ENCODE assay signal across 12 mouse cellular contexts in the genomic region with DNA sequence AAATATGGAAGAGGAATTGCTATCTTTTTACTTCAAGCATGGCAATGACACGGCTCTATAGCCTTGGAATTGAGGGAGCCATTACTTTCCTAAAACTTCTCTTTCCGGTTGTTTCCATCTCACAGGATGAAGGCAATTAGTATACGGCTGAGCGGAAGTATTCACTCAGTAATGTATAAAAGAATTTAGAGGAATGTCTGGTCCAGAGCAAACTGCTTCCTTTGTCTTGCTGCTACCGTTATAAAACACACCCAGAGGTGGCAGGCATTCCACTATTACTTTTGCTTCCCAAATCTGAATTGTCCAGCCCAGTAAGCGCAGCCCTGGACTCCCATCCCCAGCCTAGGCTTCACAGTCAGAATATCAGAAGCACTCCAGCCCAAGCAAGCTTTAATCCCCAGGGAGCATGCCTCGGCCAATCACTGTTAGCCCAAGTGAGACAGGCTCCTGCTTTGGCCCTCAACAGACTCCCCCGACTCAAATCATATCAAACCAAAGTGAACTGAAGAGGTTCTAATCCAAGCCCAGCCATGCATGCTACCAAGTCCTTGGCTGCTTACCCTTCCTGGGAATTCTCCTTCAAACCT. TPM values are rescaled to one million over a fixed set of nuclear protein-coding genes. Genes with fewer than 3 reads are reported as not detected.
A peak's percentile ranks its signal among the peaks of the same experiment; 100 is the strongest.
DNase-seq lines count a peak whose midpoint lies in the region; ATAC-seq lines count a peak whose summit lies in the region.
"Had no signal": no experiment of that assay in that cellular context is flagged by ENCODE, and none has a peak within 500 bp of the region (broad histone marks: within the 10 kb centered on the region; RNA-seq: fewer than 3 reads in every experiment).

No protein-coding gene starts in this region.

- no peak overlapping the region for H3K4me3 ChIP-seq in hindbrain, embryonic 10.5 days
- no peak overlapping the region for H3K4me3 ChIP-seq in hindbrain, embryonic 11.5 days (ENCODE audit: low read depth, low read length)
- H3K4me3 ChIP-seq in midbrain, embryonic 10.5 days, result no peak overlapping the region
- H3K4me3 ChIP-seq in midbrain, embryonic 14.5 days (replicated peaks; ENCODE audit: low read depth, low read length), result no peak overlapping the region
- no peak overlapping the region for H3K4me3 ChIP-seq in embryonic facial prominence, embryonic 10.5 days
- H3K4me3 ChIP-seq in liver, embryonic 16.5 days (ENCODE audit: low read depth, low read length), result no peak overlapping the region

- ATAC-seq in hindbrain, embryonic 11.5 days (ENCODE audit: low FRiP score), result no peak
- no peak for ATAC-seq in midbrain, embryonic 14.5 days (ENCODE audit: low FRiP score, low TSS enrichment)
- no peak for ATAC-seq in liver, embryonic 16.5 days (ENCODE audit: low read depth)
- ATAC-seq in activated CD4-positive, CD25-positive, alpha-beta regulatory T cell, adult 4 months, result no peak

- peak overlapping the region; percentile 53 for H3K27ac ChIP-seq in hindbrain, embryonic 10.5 days
- no peak overlapping the region for H3K27ac ChIP-seq in hindbrain, embryonic 11.5 days (ENCODE audit: low read depth, low read length)
- H3K27ac ChIP-seq in midbrain, embryonic 10.5 days (replicated peaks), result 0 out of 2 replicates have a peak overlapping the region, but pooled peaks have one; percentile 2
- no peak overlapping the region for H3K27ac ChIP-seq in midbrain, embryonic 14.5 days (replicated peaks; ENCODE audit: low read depth, low read length)
- peak overlapping the region; percentile 45; the same call in 1 of the 2 replicates for H3K27ac ChIP-seq in embryonic facial prominence, embryonic 10.5 days (replicated peaks)
- 0 out of 2 replicates have a peak overlapping the region, but pooled peaks have one; percentile 0 for H3K27ac ChIP-seq in liver, embryonic 16.5 days (ENCODE audit: low read length)

- no peaks in the 10 kb centered on the region for H3K27me3 ChIP-seq in hindbrain, embryonic 10.5 days (ENCODE audit: insufficient read depth, poor library complexity, severe bottlenecking)
- H3K27me3 ChIP-seq in hindbrain, embryonic 11.5 days (ENCODE audit: control insufficient read depth, insufficient read depth, low read length), result no peaks in the 10 kb centered on the region
- H3K27me3 ChIP-seq in midbrain, embryonic 10.5 days (ENCODE audit: low read depth, poor library complexity, severe bottlenecking), result no peaks in the 10 kb centered on the region
- H3K27me3 ChIP-seq in midbrain, embryonic 14.5 days (ENCODE audit: control insufficient read depth, insufficient read depth, low read length), result no peaks in the 10 kb centered on the region
- no peaks in the 10 kb centered on the region for H3K27me3 ChIP-seq in embryonic facial prominence, embryonic 10.5 days (replicated peaks; ENCODE audit: low read depth, poor library complexity, severe bottlenecking)
- no peaks in the 10 kb centered on the region for H3K27me3 ChIP-seq in liver, embryonic 16.5 days (ENCODE audit: control insufficient read depth, insufficient read depth, low read depth, low read length)

- no peak overlapping the region for H3K9ac ChIP-seq in hindbrain, embryonic 11.5 days (ENCODE audit: low read depth, low read length)
- H3K9ac ChIP-seq in midbrain, embryonic 14.5 days (replicated peaks; ENCODE audit: low read length), result no peak overlapping the region
- no peak overlapping the region for H3K9ac ChIP-seq in liver, embryonic 16.5 days (ENCODE audit: low read depth, low read length)

- WGBS in hindbrain, embryonic 10.5 days, result 77% methylated on average over 8 of the region's 8 CpGs
- WGBS in hindbrain, embryonic 11.5 days, result 71% methylated on average over 8 of the region's 8 CpGs
- 73% methylated on average over 8 of the region's 8 CpGs for WGBS in midbrain, embryonic 10.5 days
- 68% methylated on average over 8 of the region's 8 CpGs for WGBS in midbrain, embryonic 14.5 days
- WGBS in embryonic facial prominence, embryonic 10.5 days, result 70% methylated on average over 8 of the region's 8 CpGs
- WGBS in liver, embryonic 16.5 days (ENCODE audit: insufficient replicate concordance), result 88% methylated on average over 8 of the region's 8 CpGs

- DNase-seq in hindbrain, embryonic 10.5 days (ENCODE audit: low spot score), result no peak
- no peak for DNase-seq in hindbrain, embryonic 11.5 days (ENCODE audit: low spot score)
- no peak for DNase-seq in midbrain, embryonic 10.5 days (ENCODE audit: low spot score)
- no peak for DNase-seq in midbrain, embryonic 14.5 days
- no peak for DNase-seq in embryonic facial prominence, embryonic 10.5 days (ENCODE audit: low spot score)
- no peak for DNase-seq in frontal cortex, adult 2 months (ENCODE audit: extremely low spot score in 1 of 2, low spot score in 1 of 2)
- DNase-seq: gastrocnemius, postnatal 10 days; kidney, adult 2 months; lung, postnatal 10 days; thymus, postnatal 36 days had no signal

- peaks cover 13% of the 10 kb centered on the region for H3K36me3 ChIP-seq in hindbrain, embryonic 10.5 days
- H3K36me3 ChIP-seq in hindbrain, embryonic 11.5 days (ENCODE audit: control insufficient read depth, insufficient read depth, low read length), result no peaks in the 10 kb centered on the region
- peaks cover 27% of the 10 kb centered on the region for H3K36me3 ChIP-seq in midbrain, embryonic 10.5 days
- peaks cover under 1% of the 10 kb centered on the region; the same call in 1 of the 2 replicates for H3K36me3 ChIP-seq in midbrain, embryonic 14.5 days (ENCODE audit: control insufficient read depth, insufficient read depth, low read length)
- peaks cover 27% of the 10 kb centered on the region for H3K36me3 ChIP-seq in embryonic facial prominence, embryonic 10.5 days (replicated peaks)
- peaks cover 15% of the 10 kb centered on the region for H3K36me3 ChIP-seq in liver, embryonic 16.5 days (ENCODE audit: control insufficient read depth, insufficient read depth)

- H3K9me3 ChIP-seq in hindbrain, embryonic 10.5 days, result no peaks in the 10 kb centered on the region
- H3K9me3 ChIP-seq in hindbrain, embryonic 11.5 days (ENCODE audit: control insufficient read depth, low read length), result no peaks in the 10 kb centered on the region
- no peaks in the 10 kb centered on the region for H3K9me3 ChIP-seq in midbrain, embryonic 10.5 days (replicated peaks)
- no peaks in the 10 kb centered on the region for H3K9me3 ChIP-seq in midbrain, embryonic 14.5 days (ENCODE audit: control insufficient read depth, low read length)
- no peaks in the 10 kb centered on the region for H3K9me3 ChIP-seq in embryonic facial prominence, embryonic 10.5 days
- H3K9me3 ChIP-seq in liver, embryonic 16.5 days (replicated peaks; ENCODE audit: control insufficient read depth, low read length), result no peaks in the 10 kb centered on the region

- no peak overlapping the region for H3K4me2 ChIP-seq in hindbrain, embryonic 11.5 days (replicated peaks; ENCODE audit: low read depth, low read length)
- H3K4me2 ChIP-seq in midbrain, embryonic 14.5 days (ENCODE audit: low read length), result no peak overlapping the region
- 0 out of 2 replicates have a peak overlapping the region, but pooled peaks have one; percentile 69 for H3K4me2 ChIP-seq in liver, embryonic 16.5 days (ENCODE audit: low read depth, low read length)

- peaks cover 41% of the 10 kb centered on the region for H3K4me1 ChIP-seq in hindbrain, embryonic 10.5 days (replicated peaks)
- peaks cover 3% of the 10 kb centered on the region; the same call in 1 of the 2 replicates for H3K4me1 ChIP-seq in hindbrain, embryonic 11.5 days (replicated peaks; ENCODE audit: control insufficient read depth, insufficient read depth, low read length)
- H3K4me1 ChIP-seq in midbrain, embryonic 10.5 days, result peaks cover 46% of the 10 kb centered on the region
- H3K4me1 ChIP-seq in midbrain, embryonic 14.5 days (ENCODE audit: control insufficient read depth, insufficient read depth, low read length), result peaks cover 14% of the 10 kb centered on the region
- H3K4me1 ChIP-seq in embryonic facial prominence, embryonic 10.5 days, result peaks cover 38% of the 10 kb centered on the region
- peaks cover 48% of the 10 kb centered on the region for H3K4me1 ChIP-seq in liver, embryonic 16.5 days (ENCODE audit: control insufficient read depth, low read depth, low read length)

RNA-seq across cellular contexts. Expression of gene Dnah8, which starts 16.2 kb away (rescaled TPM):
- polyA plus RNA-seq in hindbrain, embryonic 10.5 days (2016; fragmentation: Nextera tagmentation; extraction: Ambion mirVana), result 1.0 and 1.3 TPM in 2 replicates
- polyA plus RNA-seq in hindbrain, embryonic 11.5 days (2014; fragmentation: Nextera tagmentation; extraction: Ambion mirVana), result 0.92 and 2.4 TPM in 2 replicates
- 1.1 and 1.2 TPM in 2 replicates for polyA plus RNA-seq in midbrain, embryonic 10.5 days (2016; fragmentation: Nextera tagmentation; extraction: Ambion mirVana)
- polyA plus RNA-seq in midbrain, embryonic 14.5 days (2014; fragmentation: Nextera tagmentation; extraction: Ambion mirVana), result 2.1 and 2.4 TPM in 2 replicates
- 0.87 and 0.88 TPM in 2 replicates for polyA plus RNA-seq in embryonic facial prominence, embryonic 10.5 days (2016; fragmentation: Nextera tagmentation; extraction: Ambion mirVana)
- polyA plus RNA-seq in liver, embryonic 16.5 days (2015; fragmentation: Nextera tagmentation; extraction: Ambion mirVana), result 0.89 and 0.99 TPM in 2 replicates
- polyA plus RNA-seq in frontal cortex, adult 2 months (2012; rRNA removed), result 1.0 and 1.1 TPM in 2 replicates
- polyA plus RNA-seq in activated CD4-positive, CD25-positive, alpha-beta regulatory T cell, adult 4 months (2017; shearing (Covaris generic)), result 10 to 100 TPM; 15.6 to 23.1 TPM

RNA-seq across cellular contexts. Expression of gene Glo1, which starts 18.7 kb away (rescaled TPM):
- polyA plus RNA-seq in hindbrain, embryonic 10.5 days (2016; fragmentation: Nextera tagmentation; extraction: Ambion mirVana), result 230 and 231 TPM in 2 replicates
- 250 TPM in 2 replicates for polyA plus RNA-seq in hindbrain, embryonic 11.5 days (2014; fragmentation: Nextera tagmentation; extraction: Ambion mirVana)
- polyA plus RNA-seq in midbrain, embryonic 10.5 days (2016; fragmentation: Nextera tagmentation; extraction: Ambion mirVana), result 242 and 252 TPM in 2 replicates
- 160 and 162 TPM in 2 replicates for polyA plus RNA-seq in midbrain, embryonic 14.5 days (2014; fragmentation: Nextera tagmentation; extraction: Ambion mirVana)
- polyA plus RNA-seq in embryonic facial prominence, embryonic 10.5 days (2016; fragmentation: Nextera tagmentation; extraction: Ambion mirVana), result 210 and 216 TPM in 2 replicates
- polyA plus RNA-seq in liver, embryonic 16.5 days (2015; fragmentation: Nextera tagmentation; extraction: Ambion mirVana), result 259 and 271 TPM in 2 replicates
- 110 and 123 TPM in 2 replicates for polyA plus RNA-seq in frontal cortex, adult 2 months (2012; rRNA removed)
- polyA plus RNA-seq in activated CD4-positive, CD25-positive, alpha-beta regulatory T cell, adult 4 months (2017; shearing (Covaris generic)), result 100 to 1,000 TPM; 117 to 142 TPM

RNA-seq across cellular contexts. Expression of gene Btbd9, which starts 31.7 kb away (rescaled TPM):
- 66.1 and 67.3 TPM in 2 replicates for polyA plus RNA-seq in hindbrain, embryonic 10.5 days (2016; fragmentation: Nextera tagmentation; extraction: Ambion mirVana)
- 62.7 and 63.0 TPM in 2 replicates for polyA plus RNA-seq in hindbrain, embryonic 11.5 days (2014; fragmentation: Nextera tagmentation; extraction: Ambion mirVana)
- polyA plus RNA-seq in midbrain, embryonic 10.5 days (2016; fragmentation: Nextera tagmentation; extraction: Ambion mirVana), result 63.0 and 74.5 TPM in 2 replicates
- polyA plus RNA-seq in midbrain, embryonic 14.5 days (2014; fragmentation: Nextera tagmentation; extraction: Ambion mirVana), result 129 and 140 TPM in 2 replicates
- 57.2 and 58.1 TPM in 2 replicates for polyA plus RNA-seq in embryonic facial prominence, embryonic 10.5 days (2016; fragmentation: Nextera tagmentation; extraction: Ambion mirVana)
- polyA plus RNA-seq in liver, embryonic 16.5 days (2015; fragmentation: Nextera tagmentation; extraction: Ambion mirVana), result 13.2 and 14.3 TPM in 2 replicates
- 39.7 and 41.6 TPM in 2 replicates for polyA plus RNA-seq in frontal cortex, adult 2 months (2012; rRNA removed)
- polyA plus RNA-seq in activated CD4-positive, CD25-positive, alpha-beta regulatory T cell, adult 4 months (2017; shearing (Covaris generic)), result 10 to 100 TPM; 51.2 to 51.6 TPM

Comparison
In these comparisons a context has a peak if more than half of its experiments do, and no peak if none do; other contexts are left out.
1. H3K27ac ChIP-seq: peak in hindbrain, embryonic 10.5 days (single experiment), midbrain, embryonic 10.5 days (single experiment), embryonic facial prominence, embryonic 10.5 days (single experiment) and liver, embryonic 16.5 days (single experiment); none in hindbrain, embryonic 11.5 days (single experiment) and midbrain, embryonic 14.5 days (single experiment).